Mouse (Mus musculus): ENCODE data around the gene Steap4. TPM values are rescaled to one million over a fixed set of nuclear protein-coding genes. Genes with fewer than 3 reads are reported as not detected.
"Not testable (repeated sequence)": the region's sequence is repeated elsewhere in the genome, so short reads cannot be mapped to it uniquely, and the experiment has no call there.

Steap4 gene
- total RNA-seq (2021), result 10 to 100 TPM; 32.7 to 35.9 TPM
- long read RNA-seq, experiment 1, transcript Steap4-201 (5 exons, 3,155 nt), result major isoform, 53 of 58 reads
- long read RNA-seq, experiment 1, partial matches to known transcripts, result 4 of 58 reads
- long read RNA-seq, experiment 1, other reads (novel, unspliced or antisense), result 1 of 58 reads
- long read RNA-seq, experiment 2, transcript Steap4-201 (5 exons, 3,155 nt), result major isoform, 68 of 75 reads
- long read RNA-seq, experiment 2, partial matches to known transcripts, result 4 of 75 reads
- long read RNA-seq, experiment 2, other reads (novel, unspliced or antisense), result 3 of 75 reads

GRCm38 (mm10) chr5:7960176-7960575, at the start of gene Steap4:
Gene Steap4 (plus strand): TSS chr5:7960457.
- peak; percentile 65 to 68 for DNase-seq
- intact Hi-C loops (cut with DNase I), result no loop called here

GRCm38 (mm10) chr5:7911975-7912374, 48.3 kb upstream of the Steap4 start:
- DNase-seq, result no peak
- intact Hi-C loops (cut with DNase I), result no loop called here

DNA sequence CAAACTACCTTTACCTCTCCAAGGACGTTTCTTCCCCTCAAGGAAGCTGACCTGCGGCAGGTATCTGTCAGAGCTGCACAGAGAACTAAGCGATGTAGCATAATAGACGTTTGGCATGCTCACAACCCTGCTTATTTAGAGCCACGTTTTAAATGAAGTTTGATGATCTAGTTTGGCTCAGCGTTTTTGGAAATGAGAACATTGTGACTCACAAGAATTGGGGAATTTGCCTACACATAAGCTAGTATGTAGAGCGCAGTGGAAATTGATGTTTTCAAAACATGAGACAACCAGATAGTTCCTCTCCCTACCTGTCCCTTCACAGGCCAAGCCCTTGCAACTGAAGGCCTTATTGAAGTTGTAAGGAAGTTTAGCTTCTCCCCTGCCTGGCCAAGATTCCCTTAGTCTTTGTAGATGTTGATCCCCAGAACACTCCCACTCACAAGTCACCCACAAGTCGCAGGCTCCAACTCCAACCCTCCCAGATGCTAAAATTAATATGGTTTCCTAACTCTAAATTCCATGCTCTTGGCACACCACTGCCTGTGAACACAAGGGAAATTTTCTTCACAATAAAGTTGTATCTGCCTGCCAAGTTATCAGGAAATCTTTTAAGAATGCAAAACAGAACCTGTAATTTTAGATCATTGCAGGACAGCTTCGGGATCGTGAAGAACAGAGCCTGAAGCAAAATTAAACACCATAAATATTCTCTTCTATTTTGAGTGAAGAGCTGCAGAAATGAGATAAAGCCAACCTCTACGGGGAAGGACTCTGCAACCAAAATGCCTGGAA, 42.6 kb upstream of the Steap4 start:
- DNase-seq, result no peak
- intact Hi-C loops (cut with DNase I), result no loop called here

- intact Hi-C loops (cut with DNase I), result no loop called here
- DNase-seq, result no peak
These were observed 42.0 kb upstream of the Steap4 start for GRCm38 (mm10) chr5:7918296-7918579.

DNA sequence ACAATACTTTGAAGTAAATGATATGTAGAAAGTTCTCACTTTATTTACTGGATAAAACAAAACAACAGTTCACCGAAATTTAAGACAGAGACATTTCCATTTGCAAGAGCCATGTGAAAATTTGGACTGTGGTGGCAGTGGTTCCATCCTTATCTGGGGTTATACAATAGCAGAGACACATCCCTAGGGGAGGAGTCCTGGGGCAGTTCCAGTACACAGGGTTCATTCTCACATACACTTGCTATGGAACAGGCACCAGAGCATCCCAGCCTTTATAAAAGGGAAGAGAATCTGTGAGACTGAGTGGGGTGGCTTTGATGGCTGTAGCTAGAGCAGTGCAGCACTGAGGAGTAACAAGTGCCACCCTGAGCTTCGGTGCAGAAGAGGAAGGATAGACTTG, 40.6 kb upstream of the Steap4 start:
- intact Hi-C loops (cut with DNase I), result loop anchor here (5.0 kb wide), 1 partner anchor 48 kb away; no protein-coding TSS in a partner anchor
- no peak for DNase-seq

DNA sequence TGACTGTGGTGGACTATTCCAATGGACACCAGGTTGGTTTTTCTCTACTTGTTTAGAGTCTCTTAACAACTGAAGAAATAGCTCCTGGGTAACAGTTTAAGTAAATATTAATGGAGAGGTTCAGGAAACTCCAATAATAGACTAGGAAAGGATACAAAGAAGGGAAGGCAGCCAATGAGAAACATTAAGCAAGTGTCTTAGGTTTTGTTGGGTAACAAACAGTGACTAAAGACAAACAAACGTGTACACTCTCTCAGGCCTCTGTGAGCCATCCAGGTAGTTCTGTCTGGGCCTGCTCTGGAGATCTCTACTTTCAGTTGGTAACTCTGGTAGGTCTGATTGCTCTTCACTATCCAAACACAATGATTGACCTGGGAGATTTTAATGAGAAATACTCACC, 37.5 kb upstream of the Steap4 start:
- intact Hi-C loops (cut with DNase I), result loop anchor here (5.0 kb wide), 1 partner anchor 45 kb away; no protein-coding TSS in a partner anchor
- no peak for DNase-seq

- intact Hi-C loops (cut with DNase I), result loop anchor here (5.0 kb wide), 1 partner anchor 44 kb away; no protein-coding TSS in a partner anchor
- DNase-seq, result no peak
These were observed 36.6 kb upstream of the Steap4 start for GRCm38 (mm10) chr5:7923666-7924065.

DNA sequence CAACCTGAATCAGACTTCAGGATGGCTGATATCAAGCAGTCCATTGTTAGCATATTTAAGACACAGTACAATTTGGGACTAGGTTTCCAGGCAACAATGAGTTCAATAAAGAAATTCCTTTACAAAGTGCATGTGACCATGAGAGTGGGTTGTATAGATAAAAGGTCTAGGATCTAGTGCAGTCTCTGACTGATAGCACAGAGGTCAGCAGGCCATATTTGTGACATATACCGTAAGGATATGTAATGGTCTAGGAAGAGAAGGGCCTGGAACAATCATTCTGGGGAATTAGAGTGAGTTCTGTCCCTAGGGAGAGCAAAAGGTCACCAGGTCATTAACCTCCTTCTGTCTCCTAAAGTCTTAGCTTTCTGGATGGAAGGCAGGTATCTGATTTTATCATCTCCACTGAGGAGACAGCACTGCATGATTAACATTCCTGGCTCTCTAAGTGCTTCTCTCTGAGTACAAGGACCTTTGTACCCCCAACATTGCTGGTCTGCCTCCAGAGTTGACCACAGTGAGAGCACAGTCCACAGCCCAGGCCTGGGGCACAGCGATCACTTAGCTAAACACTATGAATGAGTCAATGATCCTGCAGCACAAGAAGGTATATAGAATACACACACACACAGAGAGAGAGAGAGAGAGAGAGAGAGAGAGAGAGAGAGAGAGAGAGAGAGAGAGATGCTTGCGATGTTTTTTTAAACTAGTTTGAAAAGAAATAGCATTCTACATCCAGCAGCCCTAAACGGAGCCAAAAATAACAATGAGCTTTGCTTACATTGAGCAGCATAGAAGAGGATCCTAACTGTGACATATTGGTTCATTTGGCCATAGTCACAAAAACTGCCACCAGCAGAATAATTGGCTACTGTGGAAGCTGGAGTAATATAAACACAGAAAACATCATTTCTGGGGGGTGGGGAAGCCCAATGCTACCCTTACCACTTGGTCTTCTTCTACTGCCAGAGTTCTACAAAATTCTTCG, 27.7 kb upstream of the Steap4 start:
- intact Hi-C loops (cut with DNase I), result no loop called here

DNA sequence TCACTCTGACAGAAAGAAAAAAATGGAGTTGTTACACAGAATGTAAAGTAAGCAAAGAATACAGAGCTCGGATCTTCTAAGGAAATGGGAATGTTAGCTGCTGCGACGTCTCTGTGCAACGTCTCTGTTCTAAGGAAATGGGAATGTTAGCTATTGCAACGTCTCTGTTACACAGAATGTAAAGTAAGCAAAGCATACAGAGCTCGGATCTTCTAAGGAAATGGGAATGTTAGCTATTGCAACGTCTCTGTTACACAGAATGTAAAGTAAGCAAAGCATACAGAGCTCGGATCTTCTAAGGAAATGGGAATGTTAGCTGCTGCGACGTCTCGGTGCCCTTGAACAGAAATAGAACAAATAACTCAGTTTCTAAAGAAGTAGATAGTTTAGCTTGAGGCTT, 26.8 kb upstream of the Steap4 start:
- DNase-seq, result not testable (repeated sequence)

More for the DNA sequence above, 27.7 kb upstream of the Steap4 start:
- no peak for DNase-seq

GRCm38 (mm10) chr5:7933933-7934675, 26.2 kb upstream of the Steap4 start:
- DNase-seq, result no peak
- intact Hi-C loops (cut with DNase I), result no loop called here

More for the DNA sequence above, 26.8 kb upstream of the Steap4 start:
- intact Hi-C loops (cut with DNase I), result not testable (repeated sequence)

- DNase-seq, result no peak
- intact Hi-C loops (cut with DNase I), result no loop called here
These were observed 5.4 kb upstream of the Steap4 start for GRCm38 (mm10) chr5:7954838-7955237.

DNA sequence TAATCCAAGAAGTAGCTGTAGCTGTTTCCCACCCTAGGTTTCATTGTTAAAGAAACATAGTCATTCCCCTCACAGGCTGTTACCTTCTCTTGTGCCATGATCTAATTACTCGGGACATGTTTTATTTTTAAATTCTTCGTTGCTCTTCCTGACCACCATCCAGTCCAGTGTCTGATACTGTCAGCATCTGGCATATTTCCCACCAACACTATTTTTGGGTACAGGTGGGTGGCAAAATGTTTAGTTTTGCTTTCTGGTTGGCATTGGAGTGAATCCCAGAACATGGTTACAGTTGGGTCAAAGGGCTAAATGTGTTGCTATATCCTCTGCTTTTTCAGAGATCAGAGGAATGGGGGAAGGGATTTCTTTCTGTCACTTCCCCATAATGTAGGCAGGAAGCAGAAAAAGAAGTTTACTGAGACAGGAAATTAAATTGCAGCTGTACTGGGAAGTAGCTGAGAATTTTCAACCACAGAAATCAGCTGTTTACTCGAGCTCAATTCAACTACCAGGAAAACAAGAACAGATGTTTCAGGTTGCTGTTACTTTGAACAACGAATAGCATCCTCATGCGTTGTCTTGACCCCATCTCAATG, 4.8 kb upstream of the Steap4 start:
- no peak for DNase-seq
- intact Hi-C loops (cut with DNase I), result no loop called here

DNA sequence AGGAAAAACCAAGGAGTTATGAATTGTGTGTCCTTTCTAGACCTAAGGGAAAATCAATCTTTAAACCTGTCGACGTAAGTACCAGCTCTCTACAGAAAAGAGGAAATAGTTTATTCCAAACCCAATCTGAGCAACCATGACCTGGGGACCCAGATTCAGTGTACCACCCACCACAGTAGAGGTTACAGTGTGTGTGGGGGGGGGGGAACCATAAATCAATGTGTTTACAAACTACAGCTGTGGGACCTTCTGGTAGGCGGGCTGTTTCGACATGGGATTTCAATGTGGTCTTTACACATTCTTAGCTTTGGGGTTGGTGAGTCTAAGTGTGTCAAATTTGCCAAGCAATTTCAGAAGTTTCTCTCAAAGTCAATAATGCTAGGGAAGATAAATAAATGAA, 2.2 kb upstream of the Steap4 start:
- DNase-seq, result no peak

GRCm38 (mm10) chr5:7959286-7959685, 971 bp upstream of the Steap4 start:
- intact Hi-C loops (cut with DNase I), result no loop called here
- DNase-seq, result no peak

More for the DNA sequence above, 2.2 kb upstream of the Steap4 start:
- intact Hi-C loops (cut with DNase I), result no loop called here

DNA sequence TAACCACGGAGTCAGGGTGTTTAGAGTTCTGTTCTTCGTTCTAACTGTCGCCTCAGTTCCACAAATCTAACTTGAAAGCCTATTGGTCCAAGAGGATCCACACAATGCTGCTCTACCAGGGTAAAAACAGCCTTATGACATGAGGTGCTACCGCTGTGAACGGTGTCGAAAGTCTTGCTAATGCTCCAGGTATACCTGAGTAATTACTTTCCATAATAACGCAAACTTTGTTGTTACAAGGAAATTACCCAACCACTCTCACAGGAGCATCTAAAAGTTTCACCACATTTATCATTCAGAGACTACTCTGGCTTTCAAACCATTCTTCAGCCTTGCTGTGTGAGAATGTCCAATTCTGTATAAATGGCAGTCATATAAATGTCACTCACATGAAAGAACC, 856 bp downstream of the Steap4 start:
- no peak for DNase-seq
- intact Hi-C loops (cut with DNase I), result no loop called here

DNA sequence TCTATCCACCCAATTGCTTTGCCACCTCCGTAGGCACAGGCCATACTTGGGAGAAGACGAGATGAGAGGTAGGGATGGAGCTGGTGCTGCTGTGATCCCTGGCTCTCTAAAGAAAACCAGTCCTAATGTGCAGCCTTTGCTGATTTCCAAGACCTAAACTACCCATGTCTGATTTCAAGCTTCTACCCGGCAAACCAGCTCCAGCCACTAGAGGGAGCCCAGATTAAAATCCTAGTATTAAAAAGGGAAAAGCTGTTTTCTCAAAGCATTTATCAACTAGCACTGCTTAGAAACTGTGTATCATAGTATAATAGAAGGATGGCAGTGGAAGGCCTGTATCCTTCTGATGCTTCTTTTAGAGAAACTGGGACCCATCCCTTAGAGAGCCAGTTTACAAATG, 5.0 kb downstream of the Steap4 start:
- intact Hi-C loops (cut with DNase I), result loop anchor here (5.0 kb wide), 1 partner anchor 43 kb away; no protein-coding TSS in a partner anchor
- peak; percentile 41 to 62 for DNase-seq

- intact Hi-C loops (cut with DNase I), result loop anchor here (5.0 kb wide), 1 partner anchor 46 kb away; no protein-coding TSS in a partner anchor
- DNase-seq, result no peak
These were observed 7.9 kb downstream of the Steap4 start for GRCm38 (mm10) chr5:7968152-7968551.

DNA sequence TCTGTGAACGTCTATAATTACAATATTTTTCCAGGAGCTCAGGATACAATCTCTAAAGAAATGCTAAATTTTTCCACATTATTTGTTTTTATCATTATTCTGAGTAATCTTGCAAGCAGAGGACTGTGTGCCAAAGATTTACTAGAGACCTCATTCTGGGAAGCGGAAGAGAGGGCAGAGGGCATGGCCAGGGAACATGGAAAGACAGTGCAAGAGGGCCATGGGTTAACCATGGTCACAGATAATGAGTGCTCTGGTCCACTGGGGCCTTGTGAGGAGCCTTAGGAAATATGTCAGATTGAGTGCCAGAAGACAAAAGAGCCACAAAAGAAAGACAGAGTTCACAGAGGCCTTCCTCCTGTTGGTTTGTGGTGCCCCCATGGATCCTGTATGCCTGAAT, 12.0 kb downstream of the Steap4 start:
- intact Hi-C loops (cut with DNase I), result no loop called here
- DNase-seq, result no peak

DNA sequence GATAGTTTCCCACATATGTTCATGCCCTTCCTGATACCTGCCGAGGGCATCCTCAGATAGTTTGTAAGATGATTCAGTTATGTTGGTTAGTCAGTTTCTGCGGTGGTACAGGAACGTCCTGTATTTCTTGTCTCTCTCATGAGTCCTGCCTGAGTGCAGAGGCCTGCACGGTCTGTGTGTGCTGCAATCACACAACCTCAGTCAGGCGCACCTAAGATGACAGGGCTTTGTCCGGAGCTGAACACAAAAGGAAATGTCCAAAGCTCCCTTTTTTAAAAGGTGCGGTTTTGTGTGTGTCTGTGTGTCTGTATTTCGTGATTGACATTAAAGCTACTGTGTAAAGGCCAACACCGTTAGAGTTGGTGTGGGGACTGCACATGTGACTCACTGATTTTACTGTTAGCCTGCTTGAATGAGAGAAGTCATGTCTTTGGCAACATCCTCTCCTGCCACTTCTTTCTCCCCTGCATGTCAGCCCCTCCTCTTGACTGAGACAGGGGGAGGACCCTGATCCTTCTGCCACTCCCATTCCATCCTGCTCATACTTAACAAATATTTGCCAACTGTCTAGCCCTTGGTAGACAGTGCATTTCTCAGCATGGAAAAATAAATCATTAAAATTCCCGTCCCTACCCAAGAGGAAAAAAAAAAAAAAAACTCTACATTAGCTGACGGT, 14.4 kb downstream of the Steap4 start:
- intact Hi-C loops (cut with DNase I), result no loop called here
- DNase-seq, result no peak

All from heart, postnatal 14 days (tissue).